Mouse (Mus musculus) neural tube, embryonic 12.5 days (tissue): ENCODE measurements around the gene Dntt. TPM values are rescaled to one million over a fixed set of nuclear protein-coding genes. Genes with fewer than 3 reads are reported as not detected.

Experiments used
- ATAC-seq: fragments of 200-750 bp; cut with Nextera tagmentation; 2 replicates; pipeline ENCODE4 v1.8.0; 2017; ENCODE audit warnings: low read depth, mild to moderate bottlenecking, moderate TSS enrichment, moderate library complexity; ENCODE audit not compliant: low FRiP score
- H3K27ac ChIP-seq: fragments of 300-500 bp; sonication (generic); 2 replicates; pipeline ENCODE4 v1.5.1; 2016
- H3K27me3 ChIP-seq: fragments of 300-500 bp; sonication (generic); replicated peaks from 2 replicates; pipeline ENCODE4 v1.6.1; 2016; ENCODE audit warnings: mild to moderate bottlenecking
- H3K36me3 ChIP-seq: fragments of 300-500 bp; sonication (generic); 2 replicates; pipeline ENCODE4 v1.6.1; 2016; ENCODE audit warnings: mild to moderate bottlenecking
- H3K4me1 ChIP-seq: fragments of 300-500 bp; sonication (generic); 2 replicates; pipeline ENCODE4 v1.6.1; 2016
- H3K4me2 ChIP-seq: fragments of 300-500 bp; sonication (generic); replicated peaks from 2 replicates; pipeline ENCODE4 v1.6.1; 2016; ENCODE audit warnings: mild to moderate bottlenecking
- H3K4me3 ChIP-seq: fragments of 300-500 bp; sonication (generic); 2 replicates; pipeline ENCODE4 v1.5.1; 2016
- H3K9ac ChIP-seq: fragments of 300-500 bp; sonication (generic); 2 replicates; pipeline ENCODE4 v1.6.1; 2016; ENCODE audit warnings: mild to moderate bottlenecking
- H3K9me3 ChIP-seq: fragments of 300-500 bp; sonication (generic); 2 replicates; pipeline ENCODE4 v1.6.1; 2016; ENCODE audit warnings: mild to moderate bottlenecking
- WGBS: fragments of 180-500 bp; shearing (Covaris S2); methylation state at CpG from one replicate; pipeline ENCODE4 v1.1.7; 2016; 5-methylcytosine and 5-hydroxymethylcytosine counted together
- polyA plus RNA-seq: library from polyadenylated mRNA; unstranded; fragments of >200 nt; fragmentation: Nextera tagmentation; extraction: Ambion mirVana; gene quantifications from 2 replicates; pipeline ENCODE4 v1.2.1, GENCODE M21; 2016

The Dntt gene
- polyA plus RNA-seq, 1 experiment from 2014 or later, result 0.15 TPM

GRCm38 (mm10) chr19:41083646-41084045 is 54.6 kb downstream of the Dntt start:
- Histone ChIP-seq H3K36me3 (no peaks in the 10 kb centered on the region), H3K4me1 (peaks cover 7% of the 10 kb centered on the region; the same call in 1 of the 2 replicates), H3K27ac (no peak overlapping the region), H3K4me3 (no peak overlapping the region), H3K27me3 (0 out of 2 replicates have a peak, but pooled peaks cover 3% of the 10 kb centered on the region), H3K9me3 (no peaks in the 10 kb centered on the region), H3K9ac (no peak overlapping the region), H3K4me2 (no peak overlapping the region)
- 93% methylated on average over 14 of the region's 14 CpGs for WGBS
- ATAC-seq, result no peak

GRCm38 (mm10) chr19:41086289-41086688 is 57.2 kb downstream of the Dntt start:
- Histone ChIP-seq H3K27me3 (0 out of 2 replicates have a peak, but pooled peaks cover 7% of the 10 kb centered on the region), H3K4me1 (peaks cover 7% of the 10 kb centered on the region; the same call in 1 of the 2 replicates), H3K9ac (no peak overlapping the region), H3K4me2 (no peak overlapping the region), H3K4me3 (no peak overlapping the region), H3K27ac (no peak overlapping the region), H3K9me3 (no peaks in the 10 kb centered on the region), H3K36me3 (no peaks in the 10 kb centered on the region)
- 87% methylated on average over 6 of the region's 6 CpGs for WGBS
- ATAC-seq, result 0 out of 2 replicates have a peak, but pooled peaks have one; percentile 3

- Histone ChIP-seq H3K9me3 (no peaks in the 10 kb centered on the region), H3K36me3 (no peaks in the 10 kb centered on the region), H3K27ac (no peak overlapping the region), H3K27me3 (0 out of 2 replicates have a peak, but pooled peaks cover 7% of the 10 kb centered on the region), H3K4me2 (no peak overlapping the region), H3K4me3 (no peak overlapping the region), H3K9ac (no peak overlapping the region), H3K4me1 (peaks cover 4% of the 10 kb centered on the region; the same call in 1 of the 2 replicates)
- peak; percentile 54; the same call in 1 of the 2 replicates for ATAC-seq
- WGBS, result 5% methylated on average over 2 of the region's 2 CpGs
These were observed 57.6 kb downstream of the Dntt start for GRCm38 (mm10) chr19:41086700-41087099.

GRCm38 (mm10) chr19:41087901-41088300 is 58.8 kb downstream of the Dntt start:
- no peak overlapping the region for H3K27ac ChIP-seq
- H3K9me3 ChIP-seq, result no peaks in the 10 kb centered on the region
- H3K9ac ChIP-seq, result no peak overlapping the region
- WGBS, result 29% methylated on average over 4 of the region's 4 CpGs
- H3K36me3 ChIP-seq, result no peaks in the 10 kb centered on the region
- 0 out of 2 replicates have a peak, but pooled peaks cover 10% of the 10 kb centered on the region for H3K27me3 ChIP-seq
- no peak for ATAC-seq
- peaks cover 3% of the 10 kb centered on the region; the same call in 1 of the 2 replicates for H3K4me1 ChIP-seq
- no peak overlapping the region for H3K4me3 ChIP-seq
- no peak overlapping the region for H3K4me2 ChIP-seq

- ATAC-seq, result no peak
- Histone ChIP-seq H3K27me3 (0 out of 2 replicates have a peak, but pooled peaks cover 10% of the 10 kb centered on the region), H3K4me3 (no peak overlapping the region), H3K4me1 (peaks cover 3% of the 10 kb centered on the region; the same call in 1 of the 2 replicates), H3K36me3 (no peaks in the 10 kb centered on the region), H3K27ac (no peak overlapping the region), H3K4me2 (peak overlapping the region; percentile 31; the same call in 1 of the 2 replicates), H3K9ac (no peak overlapping the region), H3K9me3 (no peaks in the 10 kb centered on the region)
- WGBS, result 49% methylated on average over 18 of the region's 18 CpGs
These were observed 59.4 kb downstream of the Dntt start for GRCm38 (mm10) chr19:41088491-41088890.

- ATAC-seq, result 0 out of 2 replicates have a peak, but pooled peaks have one; percentile 39
- Histone ChIP-seq H3K27ac (no peak overlapping the region), H3K36me3 (no peaks in the 10 kb centered on the region), H3K27me3 (0 out of 2 replicates have a peak, but pooled peaks cover 10% of the 10 kb centered on the region), H3K4me2 (no peak overlapping the region), H3K9ac (no peak overlapping the region), H3K4me3 (no peak overlapping the region), H3K9me3 (no peaks in the 10 kb centered on the region), H3K4me1 (peaks cover 3% of the 10 kb centered on the region; the same call in 1 of the 2 replicates)
- 12% methylated on average over 5 of the region's 5 CpGs for WGBS
These were observed 60.8 kb downstream of the Dntt start for GRCm38 (mm10) chr19:41089833-41090232.

GRCm38 (mm10) chr19:41091901-41092300 is 62.8 kb downstream of the Dntt start:
- Histone ChIP-seq H3K4me3 (no peak overlapping the region), H3K36me3 (no peaks in the 10 kb centered on the region), H3K9me3 (no peaks in the 10 kb centered on the region), H3K9ac (no peak overlapping the region), H3K27me3 (0 out of 2 replicates have a peak, but pooled peaks cover 10% of the 10 kb centered on the region), H3K27ac (no peak overlapping the region), H3K4me2 (no peak overlapping the region), H3K4me1 (peaks cover 3% of the 10 kb centered on the region; the same call in 1 of the 2 replicates)
- 77% methylated on average over 2 of the region's 2 CpGs for WGBS
- no peak for ATAC-seq

- peak; percentile 41; the same call in 1 of the 2 replicates for ATAC-seq
- 49% methylated on average over 4 of the region's 4 CpGs for WGBS
These were observed 68.0 kb downstream of the Dntt start for GRCm38 (mm10) chr19:41097038-41097437.

GRCm38 (mm10) chr19:41100863-41101262 is 71.8 kb downstream of the Dntt start:
- H3K4me2 ChIP-seq, result no peak overlapping the region
- no peaks in the 10 kb centered on the region for H3K27me3 ChIP-seq
- H3K4me1 ChIP-seq, result 0 out of 2 replicates have a peak, but pooled peaks cover 8% of the 10 kb centered on the region
- ATAC-seq, result no peak
- H3K9ac ChIP-seq, result no peak overlapping the region
- WGBS, result 95% methylated on average over 7 of the region's 7 CpGs
- H3K27ac ChIP-seq, result no peak overlapping the region
- no peak overlapping the region for H3K4me3 ChIP-seq
- no peaks in the 10 kb centered on the region for H3K9me3 ChIP-seq
- no peaks in the 10 kb centered on the region for H3K36me3 ChIP-seq

More at GRCm38 (mm10) chr19:41097038-41097437, 68.0 kb downstream of the Dntt start:
- H3K27me3 ChIP-seq, result 0 out of 2 replicates have a peak, but pooled peaks cover 3% of the 10 kb centered on the region
- H3K4me1 ChIP-seq, result 0 out of 2 replicates have a peak, but pooled peaks cover 8% of the 10 kb centered on the region
- no peak overlapping the region for H3K9ac ChIP-seq
- no peak overlapping the region for H3K4me3 ChIP-seq
- no peak overlapping the region for H3K4me2 ChIP-seq
- H3K27ac ChIP-seq, result no peak overlapping the region
- no peaks in the 10 kb centered on the region for H3K9me3 ChIP-seq
- no peaks in the 10 kb centered on the region for H3K36me3 ChIP-seq

- Histone ChIP-seq H3K27ac (no peak overlapping the region), H3K9me3 (no peaks in the 10 kb centered on the region), H3K4me2 (no peak overlapping the region), H3K36me3 (no peaks in the 10 kb centered on the region), H3K9ac (no peak overlapping the region), H3K27me3 (no peaks in the 10 kb centered on the region), H3K4me1 (0 out of 2 replicates have a peak, but pooled peaks cover 8% of the 10 kb centered on the region), H3K4me3 (no peak overlapping the region)
- ATAC-seq, result no peak
- WGBS, result 89% methylated on average over 8 of the region's 8 CpGs
These were observed 72.3 kb downstream of the Dntt start for GRCm38 (mm10) chr19:41101390-41101789.

GRCm38 (mm10) chr19:41104922-41105321 is 75.8 kb downstream of the Dntt start:
- H3K27me3 ChIP-seq, result no peaks in the 10 kb centered on the region
- no peak for ATAC-seq
- H3K9me3 ChIP-seq, result no peaks in the 10 kb centered on the region

GRCm38 (mm10) chr19:41107530-41107929 is 78.5 kb downstream of the Dntt start:
- 46% methylated on average over 8 of the region's 8 CpGs for WGBS
- peaks cover 22% of the 10 kb centered on the region for H3K4me1 ChIP-seq
- no peak for ATAC-seq
- no peaks in the 10 kb centered on the region for H3K9me3 ChIP-seq
- no peak overlapping the region for H3K27ac ChIP-seq
- H3K4me3 ChIP-seq, result no peak overlapping the region
- H3K27me3 ChIP-seq, result no peaks in the 10 kb centered on the region
- H3K9ac ChIP-seq, result no peak overlapping the region
- H3K4me2 ChIP-seq, result no peak overlapping the region
- no peaks in the 10 kb centered on the region for H3K36me3 ChIP-seq

More at GRCm38 (mm10) chr19:41104922-41105321, 75.8 kb downstream of the Dntt start:
- no peak overlapping the region for H3K27ac ChIP-seq
- H3K36me3 ChIP-seq, result no peaks in the 10 kb centered on the region
- H3K4me1 ChIP-seq, result peaks cover 17% of the 10 kb centered on the region
- no peak overlapping the region for H3K4me3 ChIP-seq
- H3K4me2 ChIP-seq, result no peak overlapping the region
- no peak overlapping the region for H3K9ac ChIP-seq
- WGBS, result 52% methylated on average over 8 of the region's 8 CpGs

GRCm38 (mm10) chr19:41108666-41109065 is 79.6 kb downstream of the Dntt start:
- Histone ChIP-seq H3K27me3 (no peaks in the 10 kb centered on the region), H3K36me3 (no peaks in the 10 kb centered on the region), H3K4me2 (no peak overlapping the region), H3K4me3 (no peak overlapping the region), H3K4me1 (peaks cover 29% of the 10 kb centered on the region), H3K9me3 (no peaks in the 10 kb centered on the region), H3K9ac (no peak overlapping the region), H3K27ac (no peak overlapping the region)
- no peak for ATAC-seq
- WGBS, result 92% methylated on average over 7 of the region's 7 CpGs
